Mouse (Mus musculus): Measurements from ENCODE around the gene Pdzd2. TPM values are rescaled to one million over a fixed set of nuclear protein-coding genes. Genes with fewer than 3 reads are reported as not detected.

Gene Pdzd2
- total RNA-seq, 2 experiments from 2014 or later: 44.1 to 71.4 TPM

DNA sequence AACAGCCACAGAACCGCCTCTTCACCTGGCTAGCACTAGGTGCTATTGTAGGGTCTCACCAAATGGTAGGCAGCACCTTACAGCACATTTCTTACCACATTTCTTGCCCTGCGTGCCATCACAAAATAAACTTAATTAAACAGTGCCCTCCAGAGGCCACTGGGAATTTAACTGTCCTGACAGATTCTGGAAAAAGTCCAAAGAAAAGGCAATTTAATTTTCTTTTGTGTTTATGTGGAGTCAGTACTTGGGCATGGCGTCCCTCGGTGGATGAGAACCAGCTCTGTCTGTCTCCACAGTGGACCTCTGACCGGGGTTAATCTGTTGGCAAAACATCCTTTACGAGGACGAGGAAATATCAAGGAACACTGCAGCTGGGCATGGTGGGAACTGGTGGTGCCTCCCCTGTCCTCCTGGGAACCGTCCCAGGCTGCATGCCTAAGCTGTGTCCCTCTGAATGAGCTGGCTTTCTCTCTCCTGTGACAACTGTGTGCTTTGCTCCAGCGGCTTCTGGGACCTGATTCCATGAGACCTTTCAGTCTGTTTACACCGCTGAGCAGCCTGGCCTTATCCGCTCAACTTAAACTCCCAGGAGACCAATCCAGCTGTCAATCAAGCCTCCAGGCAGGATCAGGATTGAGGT is 162.5 kb downstream of the Pdzd2 start:
- peak; percentile 25 to 41 for DNase-seq

DNA sequence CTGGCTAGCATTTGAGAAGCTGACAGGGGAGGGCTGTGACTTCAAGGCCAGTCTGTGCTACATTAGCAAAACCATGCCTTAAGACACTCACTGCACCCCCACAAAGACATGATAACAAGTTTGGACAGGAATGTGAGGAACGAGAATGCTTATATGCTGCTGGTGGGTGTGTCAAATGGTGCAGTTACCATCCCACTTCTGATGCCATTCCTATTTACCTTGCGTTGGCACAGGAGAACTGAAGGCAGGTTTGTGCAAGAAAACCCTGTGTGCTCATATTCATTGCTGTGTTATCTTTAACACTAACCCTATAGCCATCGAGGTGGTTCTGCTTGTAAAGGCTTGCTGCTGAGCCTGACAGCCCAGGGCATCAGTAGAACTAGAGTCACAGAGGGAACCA is 166.1 kb downstream of the Pdzd2 start:
- no peak for DNase-seq

DNA sequence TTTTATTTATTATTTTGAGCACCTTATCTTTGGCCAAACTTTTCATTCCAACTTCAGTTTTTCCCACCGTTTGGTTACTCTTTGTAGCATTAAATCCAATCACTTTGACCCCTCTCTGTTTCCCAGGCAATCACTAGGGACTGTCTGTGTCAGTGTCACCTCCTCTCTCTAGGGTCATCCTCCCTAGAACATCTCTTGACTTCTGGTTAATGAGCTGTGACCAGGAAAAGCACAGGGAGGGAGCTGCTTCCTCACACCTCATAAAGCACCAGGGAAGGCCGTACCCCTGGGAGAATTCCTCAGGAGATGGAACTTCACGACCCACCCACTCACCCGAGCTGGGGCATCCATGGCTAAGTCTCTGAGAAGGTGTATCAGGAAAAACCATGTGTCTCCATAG is 168.6 kb downstream of the Pdzd2 start:
- no peak for DNase-seq

DNA sequence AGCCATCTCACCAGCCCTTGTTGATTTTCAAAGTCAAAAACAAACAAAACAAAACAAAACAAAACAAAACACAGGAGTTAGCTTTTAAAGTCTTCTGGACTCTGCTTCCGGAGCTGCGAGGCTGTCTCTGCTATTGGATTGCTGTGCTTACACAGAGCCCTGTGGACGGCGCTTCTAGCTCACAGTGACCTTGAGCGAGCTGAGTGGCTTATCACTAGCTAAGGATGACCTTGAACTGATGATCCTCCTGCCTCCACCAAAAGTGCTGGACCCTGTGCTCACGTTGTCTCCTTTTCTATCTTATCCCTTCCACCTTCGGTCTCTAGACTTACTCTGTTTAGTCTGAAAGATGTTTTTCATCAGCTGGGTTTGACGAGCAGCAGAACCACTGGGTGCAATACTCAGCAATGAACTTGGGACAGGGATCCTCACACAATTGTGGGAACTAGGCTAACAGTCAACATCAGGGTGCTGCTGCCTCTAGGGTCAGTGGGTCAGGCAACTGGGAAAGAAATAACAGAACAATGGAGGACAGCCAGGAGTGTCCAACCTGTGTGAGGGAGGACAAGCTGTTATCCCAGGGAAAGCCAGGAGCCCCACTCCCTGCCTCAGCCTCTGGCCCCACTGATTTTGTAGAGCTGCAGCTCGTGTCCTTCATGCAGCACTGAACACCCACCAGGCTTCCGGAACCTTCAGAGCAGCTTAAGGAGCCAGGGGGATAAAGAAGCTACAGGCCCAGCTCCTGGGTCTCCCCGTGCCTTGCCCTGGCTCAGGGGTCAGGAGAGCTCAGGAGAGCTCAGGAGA is 172.9 kb downstream of the Pdzd2 start:
- no peak for DNase-seq

DNA sequence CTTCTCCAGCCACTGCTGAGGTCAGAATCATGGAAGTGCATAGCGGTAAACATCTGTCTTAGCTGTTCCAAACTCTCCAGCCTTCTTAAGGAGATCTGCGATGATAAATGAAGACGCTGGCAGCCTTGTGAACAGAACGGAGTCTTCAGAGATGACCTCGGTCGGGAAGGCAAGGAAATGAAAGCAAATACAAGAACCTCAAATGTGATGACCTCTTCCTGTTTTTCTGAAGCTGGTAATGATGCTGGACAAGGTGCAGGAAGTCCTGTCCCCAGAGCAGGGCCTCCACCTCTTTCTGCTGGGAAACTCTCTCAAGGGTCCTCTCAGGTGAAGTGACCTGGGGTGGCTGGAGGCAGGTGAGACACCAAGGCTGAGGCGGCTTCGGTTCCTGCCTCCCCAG is 174.4 kb downstream of the Pdzd2 start:
- DNase-seq: no peak

DNA sequence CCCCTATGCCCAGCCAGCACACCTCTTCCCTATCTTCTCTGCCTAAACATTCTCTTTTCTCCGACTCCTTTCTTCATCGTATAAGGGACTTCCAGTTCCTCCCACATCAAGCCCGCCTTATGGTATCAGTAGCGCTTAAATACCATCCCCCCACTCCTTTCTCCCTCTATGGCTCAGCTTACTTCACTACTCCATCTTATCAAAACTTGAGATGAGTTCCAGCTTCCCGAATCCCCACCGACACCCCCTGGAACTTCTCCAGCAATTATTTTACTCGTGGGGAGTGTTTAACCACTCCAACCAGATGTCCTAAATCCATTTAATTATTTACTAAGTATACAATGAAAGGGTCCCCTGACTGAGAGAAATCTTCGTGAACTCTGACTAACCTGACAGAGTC is 179.2 kb downstream of the Pdzd2 start:
- DNase-seq: no peak

DNA sequence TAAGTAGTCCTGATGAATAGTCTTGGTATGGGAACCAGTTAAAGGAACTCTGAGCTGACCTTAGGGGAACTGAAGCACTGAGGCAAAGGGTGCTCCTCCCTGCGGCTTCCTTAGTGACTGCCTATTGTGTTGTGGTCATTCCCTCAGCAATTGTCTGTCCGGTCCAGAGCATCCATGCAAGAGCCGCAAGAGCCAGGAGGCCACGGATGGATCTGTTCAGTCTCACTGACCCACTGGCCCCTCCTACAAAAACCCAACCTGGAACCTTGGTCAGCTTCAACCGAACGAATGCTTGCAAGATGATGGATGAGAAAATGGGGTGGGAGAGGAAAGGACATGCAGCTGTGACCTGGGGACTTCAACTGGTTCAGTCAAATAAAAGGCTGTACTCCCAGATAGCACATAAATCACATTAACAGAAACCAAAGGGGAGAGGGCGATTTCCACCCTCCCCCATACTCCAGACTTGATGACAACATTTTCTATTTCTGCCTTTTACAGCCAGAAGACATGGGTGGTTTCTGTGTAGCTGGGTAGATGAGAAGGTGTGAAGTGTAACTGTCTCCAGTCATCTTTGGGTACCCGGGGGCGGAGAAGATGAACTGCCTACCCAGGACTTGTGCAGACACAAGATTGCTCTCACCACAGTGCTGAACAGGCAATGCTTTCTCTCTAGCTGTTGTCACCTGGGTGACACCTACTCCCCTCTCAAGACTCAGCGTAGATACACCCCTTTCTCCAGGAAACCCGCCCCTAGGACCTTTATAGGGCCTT is 181.9 kb downstream of the Pdzd2 start:
- DNase-seq: no peak

DNA sequence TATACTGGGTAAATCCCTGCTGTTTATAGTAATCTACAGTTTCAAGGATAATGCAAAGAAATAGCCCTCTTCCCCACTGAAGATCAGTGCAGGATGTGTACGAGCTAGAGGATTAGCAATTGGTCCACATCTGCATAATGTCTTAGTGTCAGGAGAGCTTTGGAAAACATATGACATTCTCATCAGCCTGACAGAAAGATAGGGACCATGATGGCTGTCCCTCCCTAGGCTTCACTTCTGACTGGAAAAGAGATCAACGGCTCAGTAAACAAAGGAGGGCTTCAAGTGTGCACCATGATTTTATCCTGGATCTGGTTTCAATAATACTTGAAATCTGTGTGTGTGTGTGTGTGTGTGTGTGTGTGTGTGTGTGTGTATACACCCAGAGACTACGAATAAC is 186.5 kb downstream of the Pdzd2 start:
- DNase-seq: no peak

DNA sequence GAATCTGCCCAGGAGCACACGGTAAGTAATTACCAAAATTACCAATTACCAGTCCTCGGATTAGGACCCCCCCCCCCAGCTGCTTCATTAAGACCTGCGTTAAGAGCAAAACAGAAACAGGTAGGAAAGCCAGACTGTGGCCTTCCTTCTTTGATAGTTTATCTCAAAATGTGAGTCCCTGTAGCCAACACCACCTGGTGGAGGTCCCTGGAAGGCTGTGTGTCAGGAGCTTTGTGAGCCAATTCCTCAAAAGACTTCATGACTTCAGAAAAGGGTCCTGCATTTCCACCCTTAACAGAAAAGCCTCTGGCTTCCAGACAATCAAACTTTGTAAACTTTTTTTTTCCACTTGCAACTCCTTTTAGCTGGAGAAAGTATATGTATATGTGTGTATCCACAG is 188.8 kb downstream of the Pdzd2 start:
- DNase-seq: no peak

DNA sequence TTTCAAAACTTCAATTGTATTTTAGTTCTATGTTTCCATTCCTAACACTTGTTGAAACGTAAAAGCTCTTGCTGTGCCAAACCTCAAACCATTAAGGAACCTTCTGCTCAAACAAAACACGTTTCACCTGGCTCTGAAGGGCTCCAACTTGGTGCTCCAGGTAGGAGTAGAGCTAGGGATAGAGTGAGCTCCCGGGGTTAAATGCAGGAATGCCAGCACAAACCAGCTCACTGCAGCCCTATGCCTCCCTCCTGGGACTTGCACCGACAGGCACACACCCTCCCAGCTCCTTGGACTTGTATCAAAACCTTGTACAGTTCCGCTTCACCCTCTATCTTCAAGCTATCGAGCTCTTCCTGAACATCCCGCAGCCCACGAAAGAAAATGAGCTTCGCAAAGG is 189.3 kb downstream of the Pdzd2 start:
- no peak for DNase-seq

DNA sequence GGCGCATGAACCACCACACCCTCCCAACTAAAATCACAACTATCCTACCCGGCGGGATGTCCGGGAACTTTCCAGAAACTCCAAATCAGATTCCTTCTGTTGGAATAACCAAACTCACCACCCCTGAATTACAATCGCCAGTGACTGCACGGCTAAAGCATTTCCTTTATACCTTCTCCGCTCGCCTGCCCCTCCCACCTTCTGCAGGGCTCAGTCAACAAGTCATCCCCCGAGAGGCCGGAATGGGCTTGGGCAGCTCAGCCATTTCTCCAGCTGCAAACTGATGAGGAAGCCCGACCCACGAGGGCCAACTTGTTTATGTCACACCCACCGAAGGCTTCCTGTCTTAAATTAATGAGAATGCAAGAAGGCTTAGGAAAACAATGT is 189.8 kb downstream of the Pdzd2 start:
- no peak for DNase-seq

DNA sequence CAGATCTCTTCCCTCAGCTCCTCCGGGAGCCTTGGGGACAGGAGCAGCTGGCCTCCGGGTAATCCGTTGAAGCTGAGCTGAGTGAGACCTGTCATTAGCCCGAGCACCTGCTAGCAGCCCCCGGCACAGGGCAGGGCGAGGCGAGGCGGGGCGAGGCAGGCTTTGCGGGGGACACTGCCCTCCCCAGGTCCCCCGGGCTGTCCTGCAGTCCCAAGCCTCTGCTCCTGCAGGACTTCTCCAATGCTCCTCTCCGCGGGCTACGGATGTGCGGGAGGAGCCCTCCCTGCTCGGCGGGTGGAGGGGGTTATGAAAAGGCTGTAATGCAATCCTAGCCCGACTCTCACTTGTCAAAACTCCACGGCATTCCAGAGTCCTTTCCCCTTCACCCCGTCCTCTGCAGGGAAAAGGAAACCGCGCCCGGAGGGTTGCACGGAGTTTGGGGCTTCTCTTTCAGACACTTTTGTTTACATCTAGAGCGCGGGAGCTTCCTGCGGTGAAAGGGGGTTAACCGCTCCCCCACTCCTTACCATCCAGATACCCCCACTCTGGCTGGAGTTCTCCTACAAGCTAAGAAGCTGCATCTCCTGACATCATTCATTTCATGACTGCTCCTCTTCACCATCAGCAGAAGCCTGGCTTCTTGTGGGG is 190.3 kb downstream of the Pdzd2 start:
- DNase-seq: no peak

DNA sequence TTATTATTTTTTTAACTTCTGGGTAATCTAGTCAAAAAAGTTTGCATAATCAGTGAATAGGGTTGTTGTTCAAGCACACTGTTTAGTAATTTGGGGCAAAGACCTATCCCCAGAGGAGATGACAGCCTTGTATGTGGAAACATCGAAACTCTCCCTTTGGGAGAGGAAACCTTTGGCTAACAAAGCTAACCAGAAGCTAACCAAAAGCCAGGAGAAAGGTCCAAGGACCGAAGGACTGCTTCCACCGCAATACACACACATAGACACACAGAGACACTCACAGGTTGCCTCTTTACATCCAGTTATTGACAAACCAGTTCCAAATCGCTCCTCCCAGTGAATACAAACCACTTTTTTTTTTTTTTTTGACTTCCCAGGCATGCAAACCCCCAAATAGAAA is 191.0 kb downstream of the Pdzd2 start:
- DNase-seq: no peak

DNA sequence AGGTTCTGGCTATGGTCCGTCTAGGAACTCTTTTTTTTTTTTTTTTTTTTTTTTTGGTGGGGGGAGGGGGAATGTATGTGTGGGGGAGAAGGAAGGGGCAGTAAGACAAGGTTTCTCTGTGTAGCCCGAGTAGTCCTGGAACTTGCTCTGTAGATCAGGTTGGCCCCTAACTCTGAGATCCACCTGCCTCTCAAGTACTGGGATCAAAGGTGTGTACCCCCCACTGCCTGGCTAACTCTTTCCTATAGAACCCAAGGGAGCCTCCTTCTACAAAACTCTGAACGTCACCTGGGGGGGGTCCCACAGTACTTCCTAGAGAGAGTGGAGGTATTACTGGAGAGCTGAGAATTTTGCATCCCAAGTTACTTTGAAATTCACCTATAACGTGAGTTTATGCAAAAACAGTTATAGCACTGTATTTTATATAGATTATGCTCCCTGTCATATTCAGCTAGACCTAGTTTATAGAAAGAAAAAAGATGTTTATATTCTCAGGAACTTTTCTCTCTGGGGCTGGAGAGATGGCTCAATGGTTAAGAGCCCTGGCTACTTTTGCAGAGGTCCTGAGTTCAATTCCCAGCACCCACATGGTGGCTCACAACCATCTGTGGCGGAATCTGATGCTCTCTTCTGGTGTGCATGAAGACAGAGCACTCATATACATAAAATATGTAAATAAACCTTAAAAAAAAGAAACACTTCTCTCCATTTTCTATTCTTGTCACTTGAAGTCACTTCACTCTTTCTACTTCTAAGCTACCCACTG is 191.9 kb downstream of the Pdzd2 start:
- DNase-seq: no peak

DNA sequence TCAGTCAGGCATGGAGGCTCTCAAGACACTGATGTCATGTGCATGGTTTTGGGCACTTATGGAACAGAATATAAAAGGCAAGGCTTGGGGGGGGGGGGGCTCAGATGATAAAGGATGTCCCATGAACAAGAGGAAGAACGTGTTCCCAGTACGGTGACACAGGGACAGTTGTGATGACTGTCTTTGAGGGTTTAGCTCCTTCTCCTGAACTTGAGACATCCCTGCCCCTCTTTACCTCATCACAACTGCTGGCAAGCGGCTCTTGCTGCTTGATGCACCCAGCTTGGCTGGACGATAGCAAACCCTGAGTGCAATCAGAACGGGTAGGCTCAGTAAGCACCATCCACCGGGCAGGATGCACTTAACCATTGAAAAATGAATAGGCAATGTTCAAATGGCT is 192.9 kb downstream of the Pdzd2 start:
- no peak for DNase-seq

DNA sequence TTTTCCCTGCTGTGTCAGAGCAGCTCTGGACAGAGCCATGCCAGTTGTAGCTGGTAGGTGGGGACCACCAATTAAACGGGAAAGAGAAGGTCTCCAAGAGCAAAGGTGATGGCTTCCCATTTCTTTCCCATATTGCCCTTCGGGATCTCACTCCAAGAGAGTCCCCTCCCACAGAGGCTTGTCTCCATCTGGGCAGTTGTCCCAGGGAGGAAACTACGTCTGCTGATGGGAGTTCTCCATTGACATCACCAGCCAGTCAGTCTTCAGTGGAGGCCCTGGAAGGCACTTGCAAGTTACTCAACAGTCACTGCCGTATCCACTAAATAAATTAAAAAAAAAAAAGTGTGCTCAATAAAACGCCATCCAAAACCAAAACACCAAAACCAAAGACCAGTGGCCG is 194.1 kb downstream of the Pdzd2 start:
- no peak for DNase-seq

DNA sequence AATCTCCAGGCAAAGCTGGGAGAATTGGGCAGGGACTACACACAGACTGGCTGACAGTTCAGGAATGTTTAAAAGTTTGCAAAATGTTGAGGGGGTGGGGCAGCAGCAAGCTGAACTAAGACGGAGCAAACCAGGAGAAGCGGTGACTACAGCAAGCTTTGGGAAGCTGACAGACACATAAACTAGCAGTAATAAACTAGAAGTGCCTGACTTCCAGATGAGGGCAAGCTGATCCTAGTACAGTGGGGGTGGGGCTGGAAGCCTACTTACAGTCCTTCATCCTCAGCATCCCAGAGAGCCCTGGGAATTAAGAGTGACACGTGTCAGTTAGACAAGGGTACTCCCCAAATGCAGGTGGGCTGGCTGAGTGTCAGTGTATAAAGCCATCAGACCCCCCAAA is 194.5 kb downstream of the Pdzd2 start:
- DNase-seq: no peak

DNA sequence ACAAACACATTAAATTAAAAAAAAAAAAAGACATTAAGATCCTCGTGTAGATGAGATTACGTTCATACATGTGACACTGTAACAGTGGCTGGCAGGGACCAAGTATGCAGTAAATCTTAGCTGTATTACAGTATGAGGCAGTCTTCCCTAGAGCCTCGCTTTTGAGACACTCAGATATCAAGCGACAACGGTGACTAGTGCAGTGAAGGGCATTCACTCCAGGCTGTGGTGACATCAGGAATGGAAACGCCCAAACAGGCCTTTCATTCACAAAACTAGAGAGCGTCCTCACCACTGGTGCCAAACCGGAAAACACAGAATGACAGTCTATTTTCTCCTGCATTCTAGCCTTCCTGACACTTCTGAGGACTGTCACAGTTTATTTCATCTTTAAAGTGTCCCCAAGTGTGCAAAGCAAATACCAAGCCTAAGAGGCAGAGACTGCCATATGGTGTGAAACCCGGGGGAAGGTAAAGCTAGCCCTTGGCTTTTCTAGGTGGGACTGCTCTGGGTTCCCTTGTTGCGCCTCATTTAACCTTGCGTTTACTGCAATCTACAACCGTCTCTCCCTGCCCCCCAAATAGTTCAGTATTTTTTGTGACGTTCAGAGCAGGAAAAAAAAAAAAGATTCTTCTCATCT is 195.9 kb downstream of the Pdzd2 start:
- no peak for DNase-seq

DNA sequence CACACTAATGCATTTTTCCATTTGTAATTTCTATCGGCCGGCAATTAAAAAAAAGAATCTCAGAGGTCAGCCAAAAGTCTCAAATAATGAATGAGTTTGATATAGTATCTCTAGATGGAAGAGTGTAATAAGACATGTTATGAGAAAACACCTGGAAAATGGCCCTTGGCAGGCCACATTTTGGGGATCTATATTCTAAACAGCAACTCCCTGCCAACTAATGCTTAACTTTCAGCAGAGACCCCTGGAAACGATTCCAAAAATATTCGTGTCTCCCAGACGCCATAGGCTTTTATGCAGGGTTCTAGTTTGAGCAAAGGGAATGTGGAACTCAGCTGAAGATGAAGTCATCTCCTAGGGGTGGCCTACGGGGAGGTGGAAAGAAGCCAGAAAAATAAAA is 197.4 kb downstream of the Pdzd2 start:
- DNase-seq: no peak

DNA sequence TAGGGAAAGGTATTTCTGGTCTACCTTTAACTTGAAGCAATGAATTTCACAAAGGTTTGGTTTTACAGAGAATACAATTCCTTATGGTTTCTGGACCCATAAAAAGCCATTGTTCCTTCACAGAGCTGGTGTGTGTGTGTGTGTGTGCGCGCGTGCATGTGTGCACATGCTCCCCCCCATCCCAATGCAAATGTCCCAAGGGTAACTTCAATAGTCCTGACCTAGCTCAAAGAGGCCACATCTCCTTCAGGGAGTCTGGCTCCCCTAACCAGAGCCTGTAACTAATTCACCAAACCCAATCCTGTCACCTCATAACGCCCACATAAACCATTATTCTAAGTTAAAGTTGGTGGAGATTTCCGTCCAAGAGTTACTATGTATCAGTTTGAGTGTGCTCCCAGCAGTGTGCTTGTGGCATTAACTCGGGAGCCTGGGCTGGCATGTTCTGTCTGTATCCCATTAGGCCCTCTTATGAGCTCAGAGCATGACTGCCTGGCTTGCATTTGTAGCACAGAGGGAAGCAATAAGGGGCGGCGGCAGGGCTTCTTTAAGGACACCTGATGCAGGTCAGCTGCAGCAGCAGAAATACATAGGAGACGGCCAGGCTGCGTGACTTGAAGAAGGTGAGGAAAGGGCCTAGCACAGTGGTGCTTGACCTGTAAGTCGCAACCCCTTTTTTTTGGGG is 200.0 kb downstream of the Pdzd2 start:
- DNase-seq: no peak

DNA sequence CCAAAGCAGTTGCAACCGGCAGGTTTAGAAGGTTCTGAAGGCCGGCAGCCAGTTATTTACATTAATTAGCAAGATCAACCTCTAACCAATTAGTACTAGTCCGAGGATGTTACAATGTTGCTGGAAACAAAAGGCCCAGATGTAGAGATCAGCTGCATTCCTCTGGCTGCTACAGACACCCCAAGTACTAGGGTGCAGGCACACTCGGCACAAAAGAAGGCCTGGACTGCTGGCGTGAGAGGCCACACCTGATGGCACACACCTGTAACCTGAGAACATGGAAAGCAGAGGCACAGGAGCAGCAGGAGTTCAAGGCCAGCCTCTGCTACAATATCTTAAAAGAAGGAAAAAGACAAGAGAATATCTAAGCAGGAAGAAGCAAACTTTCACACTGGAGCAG is 206.5 kb downstream of the Pdzd2 start:
- DNase-seq: no peak
